21 mouse cellular contexts compared by ENCODE assay signal in the genomic region with DNA sequence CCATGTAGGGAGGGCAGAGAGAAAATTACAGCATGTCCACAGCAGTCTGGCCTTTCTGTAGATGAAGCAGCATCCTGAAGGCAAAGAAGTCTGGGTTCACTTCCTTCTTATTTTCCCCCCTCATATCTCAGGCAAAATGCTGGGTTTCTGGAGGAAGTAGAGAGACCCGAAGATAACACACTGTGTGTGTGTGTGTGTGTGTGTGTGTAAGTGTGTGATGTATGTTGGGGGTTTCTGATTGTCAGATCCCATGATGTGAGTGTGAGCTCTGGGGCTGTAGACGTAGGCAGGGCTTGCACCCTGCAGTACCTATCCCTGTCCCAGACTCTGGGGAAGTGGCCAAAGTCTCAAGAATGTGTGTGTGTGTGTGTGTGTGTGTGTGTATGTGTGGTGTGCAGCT. TPM values are rescaled to one million over a fixed set of nuclear protein-coding genes. Genes with fewer than 3 reads are reported as not detected.
"Had no signal": no experiment of that assay in that cellular context is flagged by ENCODE, and none has a peak within 500 bp of the region (broad histone marks: within the 10 kb centered on the region; RNA-seq: fewer than 3 reads in every experiment).

No protein-coding gene starts in this region.

- H3K9ac ChIP-seq: heart, embryonic 12.5 days; hindbrain, embryonic 12.5 days; hindbrain, embryonic 14.5 days; intestine, embryonic 15.5 days; limb, embryonic 13.5 days; limb, embryonic 15.5 days; liver, embryonic 12.5 days had no signal

- H3K27me3 ChIP-seq: hindbrain, embryonic 12.5 days; intestine, embryonic 15.5 days; limb, embryonic 13.5 days; limb, embryonic 15.5 days had no signal

- H3K4me1 ChIP-seq: heart, embryonic 10.5 days; heart, embryonic 12.5 days; limb, embryonic 13.5 days had no signal

- ATAC-seq: hindbrain, embryonic 16.5 days; inflammation-experienced regulatory T-cells, adult 6 months; intestine, embryonic 15.5 days; intestine, postnatal 0 days; liver, embryonic 12.5 days had no signal

- H3K36me3 ChIP-seq: heart, embryonic 10.5 days; heart, embryonic 12.5 days; hindbrain, embryonic 10.5 days; hindbrain, embryonic 12.5 days; intestine, embryonic 15.5 days; limb, embryonic 13.5 days; limb, embryonic 15.5 days; liver, embryonic 12.5 days had no signal

- H3K4me3 ChIP-seq: heart, embryonic 10.5 days; heart, embryonic 12.5 days; hindbrain, embryonic 10.5 days; hindbrain, embryonic 12.5 days; intestine, embryonic 15.5 days; limb, embryonic 13.5 days; limb, embryonic 15.5 days; liver, embryonic 12.5 days had no signal

- H3K27ac ChIP-seq: heart, embryonic 10.5 days; hindbrain, embryonic 10.5 days; hindbrain, embryonic 12.5 days; hindbrain, embryonic 14.5 days; intestine, embryonic 15.5 days; kidney, postnatal 0 days; limb, embryonic 13.5 days; limb, embryonic 15.5 days; liver, embryonic 12.5 days had no signal

- H3K9me3 ChIP-seq: heart, embryonic 10.5 days; hindbrain, embryonic 12.5 days; limb, embryonic 13.5 days; limb, embryonic 15.5 days; liver, embryonic 12.5 days had no signal

- DNase-seq: gastrocnemius, postnatal 14 days; gastrocnemius, postnatal 36 days; kidney, adult 18-20 months; kidney, adult 8-10 months; kidney, postnatal 14 days; layer of hippocampus, adult 9-11 months; layer of hippocampus, postnatal 36 days; left cerebral cortex, postnatal 4 days had no signal

RNA-seq across cellular contexts. Expression of a gene that starts 28.8 kb away (rescaled TPM):
- polyA plus RNA-seq: inflammation-experienced regulatory T-cells, adult 6 months; liver, embryonic 12.5 days had no signal
